Mouse (Mus musculus): ENCODE results near the gene Ccdc162. TPM values are rescaled to one million over a fixed set of nuclear protein-coding genes. Genes with fewer than 3 reads are reported as not detected.

Gene Ccdc162
- total RNA-seq, 2 experiments from 2014 or later = 0.38 to 0.88 TPM

GRCm38 (mm10) chr10:41582901-41583361 is 133.5 kb downstream of the Ccdc162 start:
- intact Hi-C loops (cut with DNase I) = no loop called here
- no peak for DNase-seq

DNA sequence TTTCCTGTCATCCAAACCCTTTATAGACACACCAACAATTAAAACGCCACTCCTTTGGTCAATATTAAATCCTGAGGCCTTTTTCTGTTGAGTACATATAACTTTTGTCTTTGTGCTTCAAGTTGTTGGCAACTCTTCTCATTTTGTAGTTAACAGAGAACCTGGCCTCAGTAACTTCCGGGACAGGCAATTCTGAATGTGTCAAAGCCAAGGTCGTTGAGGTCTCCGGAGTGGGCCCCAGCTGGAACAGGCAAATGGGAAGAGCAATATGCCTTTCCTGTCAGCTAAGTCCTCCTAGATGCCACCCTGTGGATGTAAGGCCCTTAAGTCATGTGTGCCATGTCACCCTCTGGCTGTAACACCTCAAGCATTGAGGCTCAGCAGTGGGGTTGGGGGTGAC is 136.0 kb downstream of the Ccdc162 start:
- no peak for DNase-seq
- intact Hi-C loops (cut with DNase I) = no loop called here

GRCm38 (mm10) chr10:41578541-41578940 is 137.9 kb downstream of the Ccdc162 start:
- DNase-seq = no peak
- intact Hi-C loops (cut with DNase I) = no loop called here

DNA sequence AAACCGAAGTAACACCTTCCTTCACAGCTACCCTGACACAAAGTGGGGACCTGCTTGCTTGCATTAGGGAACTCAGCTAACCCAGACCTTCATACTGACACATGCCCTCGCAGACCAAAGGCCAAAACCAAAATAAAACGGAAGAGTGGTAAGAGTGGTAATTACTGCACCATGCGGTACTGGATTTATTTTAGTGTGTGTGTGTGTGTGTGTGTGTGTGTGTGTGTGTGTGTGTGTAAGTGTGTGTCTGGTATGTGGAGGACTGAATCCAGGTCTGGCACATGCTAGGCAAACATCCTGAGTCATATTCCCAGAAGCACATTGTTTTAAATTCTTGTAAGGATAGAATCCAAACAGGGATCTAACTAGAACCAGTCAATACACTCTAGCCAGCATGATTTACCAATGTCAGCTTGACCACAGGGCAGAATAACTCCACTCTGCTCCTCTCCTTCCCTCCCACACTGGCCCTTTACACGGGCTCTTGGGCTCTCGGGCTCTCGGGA is 140.1 kb downstream of the Ccdc162 start:
- DNase-seq = no peak
- intact Hi-C loops (cut with DNase I) = no loop called here

- intact Hi-C loops (cut with DNase I) = no loop called here
- DNase-seq = no peak
Observed at GRCm38 (mm10) chr10:41575451-41576327, 140.7 kb downstream of the Ccdc162 start.

- peak; percentile 12 for DNase-seq
- intact Hi-C loops (cut with DNase I) = no loop called here
Observed at GRCm38 (mm10) chr10:41573190-41573589, 143.2 kb downstream of the Ccdc162 start.

GRCm38 (mm10) chr10:41572274-41572673 is 144.2 kb downstream of the Ccdc162 start:
- DNase-seq = no peak
- intact Hi-C loops (cut with DNase I) = no loop called here

- DNase-seq = no peak
- intact Hi-C loops (cut with DNase I) = no loop called here
Observed at GRCm38 (mm10) chr10:41571065-41571464, 145.4 kb downstream of the Ccdc162 start.

DNA sequence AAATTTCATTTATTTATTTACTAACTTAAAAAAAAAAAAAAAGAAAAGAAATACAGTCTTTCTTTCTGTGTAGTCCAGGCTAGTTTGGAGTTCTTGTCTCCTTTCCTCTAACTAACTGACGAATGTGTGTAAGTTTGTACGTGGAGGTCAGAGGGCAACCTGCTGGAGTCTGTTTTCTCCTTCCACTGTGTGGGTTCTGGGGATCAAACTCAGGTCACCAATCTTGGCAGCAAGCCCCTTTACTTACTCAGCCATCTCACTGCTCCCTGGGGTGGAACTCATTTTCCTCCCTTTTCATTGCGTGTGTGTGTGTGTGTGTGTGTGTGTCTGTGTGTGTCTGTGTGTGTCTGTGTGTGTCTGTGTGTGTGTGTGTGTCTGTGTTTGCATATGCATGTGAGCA is 148.1 kb downstream of the Ccdc162 start:
- no peak for DNase-seq
- intact Hi-C loops (cut with DNase I) = no loop called here

GRCm38 (mm10) chr10:41565141-41565540 is 151.3 kb downstream of the Ccdc162 start:
- DNase-seq = no peak
- intact Hi-C loops (cut with DNase I) = no loop called here

- DNase-seq = no peak
- intact Hi-C loops (cut with DNase I) = no loop called here
Observed at GRCm38 (mm10) chr10:41561701-41562395, 154.6 kb downstream of the Ccdc162 start.

- intact Hi-C loops (cut with DNase I) = no loop called here
- no peak for DNase-seq
Observed at GRCm38 (mm10) chr10:41558401-41558800, 158.0 kb downstream of the Ccdc162 start.

DNA sequence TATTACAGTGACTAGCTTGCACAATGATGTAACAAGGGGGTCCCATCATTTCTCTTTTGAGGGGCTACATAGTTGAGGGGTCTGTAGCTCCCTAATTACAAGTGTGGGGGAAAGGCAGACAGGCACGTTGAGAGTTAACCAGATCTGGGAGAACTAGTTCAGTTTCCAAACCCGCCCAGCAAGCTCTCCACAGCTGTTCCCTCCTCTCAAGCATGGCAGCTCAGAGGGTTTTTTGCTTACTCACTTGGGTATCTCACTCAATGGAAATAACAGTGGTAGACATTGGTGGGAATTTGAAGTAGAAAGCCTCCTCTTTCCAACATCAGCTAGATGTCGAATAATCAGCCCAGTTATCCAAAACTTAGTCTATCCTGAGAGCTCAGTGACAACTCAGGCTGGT is 161.4 kb downstream of the Ccdc162 start:
- DNase-seq = no peak
- intact Hi-C loops (cut with DNase I) = no loop called here

DNA sequence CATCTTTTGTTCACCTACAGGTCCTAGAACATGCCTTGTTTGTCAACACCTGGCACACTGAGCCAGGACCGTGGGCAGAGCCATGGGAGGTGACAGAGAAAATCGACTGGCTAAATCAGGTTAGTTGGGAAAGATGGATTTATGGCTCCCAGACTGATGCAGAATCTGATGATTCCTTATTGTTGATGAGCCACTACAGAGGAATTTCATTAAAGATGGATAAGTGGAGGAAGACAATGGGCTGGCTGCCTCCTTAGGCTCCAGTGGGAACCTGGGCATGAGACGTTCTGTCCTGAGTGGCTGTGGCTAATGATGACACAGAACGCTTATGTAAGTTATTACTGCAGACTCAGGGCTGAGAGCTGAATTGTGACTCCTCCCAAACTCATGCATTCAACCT is 162.7 kb downstream of the Ccdc162 start:
- no peak for DNase-seq

DNA sequence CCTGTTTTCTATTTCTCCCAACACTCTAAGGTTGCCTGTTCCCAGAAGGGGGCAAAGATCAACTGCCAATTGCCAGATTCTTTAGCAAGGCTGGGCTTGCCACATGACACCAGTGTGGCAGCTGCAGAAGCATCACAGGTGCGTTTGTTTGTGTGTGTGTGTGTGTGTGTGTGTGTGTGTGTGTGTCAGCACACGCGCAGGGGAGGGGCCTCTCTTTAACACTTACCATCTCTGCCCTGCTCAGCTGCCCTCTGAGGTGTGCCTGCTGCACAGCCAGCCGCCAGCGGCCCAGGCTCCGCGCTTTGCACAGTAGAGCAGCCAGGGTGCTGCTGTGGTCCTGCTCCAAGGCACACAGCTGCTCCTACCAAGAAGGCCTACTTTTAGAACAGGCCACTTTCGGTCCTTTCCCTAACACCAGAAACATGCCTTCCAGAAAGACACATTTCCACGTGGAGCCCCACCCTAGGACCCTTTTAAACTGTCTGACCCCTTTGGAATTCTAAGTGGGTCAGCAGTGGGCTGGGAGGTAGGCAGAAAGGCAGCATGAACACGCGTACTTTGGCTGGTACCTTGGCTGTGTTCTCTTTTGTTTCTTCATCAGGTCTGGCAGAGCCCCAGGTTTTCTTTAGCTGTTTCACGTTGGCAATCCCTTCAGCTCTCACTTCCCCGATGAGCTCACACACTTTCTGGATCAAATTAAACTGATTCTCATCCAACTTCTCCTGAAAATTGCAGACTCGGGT is 163.4 kb downstream of the Ccdc162 start:
- no peak for DNase-seq
- intact Hi-C loops (cut with DNase I) = no loop called here

More for the DNA sequence above, 162.7 kb downstream of the Ccdc162 start:
- intact Hi-C loops (cut with DNase I) = no loop called here

DNA sequence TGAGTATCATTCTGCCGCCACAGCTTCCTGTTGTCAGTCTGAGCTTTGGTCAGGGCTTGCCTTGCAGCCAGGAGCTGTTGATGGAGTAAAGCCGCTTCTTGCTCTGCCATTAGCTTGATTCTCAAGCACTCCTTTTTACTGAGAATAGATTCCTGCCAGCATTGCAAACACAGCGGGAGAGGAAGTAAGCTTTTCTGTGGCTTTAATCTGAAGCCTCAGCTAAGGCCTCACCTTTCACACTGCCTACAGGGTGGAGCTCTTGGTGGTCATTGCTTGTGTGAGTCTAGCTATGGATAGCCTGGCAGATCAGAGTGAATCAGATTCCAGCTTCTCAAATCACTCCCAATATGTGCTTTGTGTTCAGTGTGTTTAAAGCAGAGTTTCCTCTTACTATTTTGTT is 164.1 kb downstream of the Ccdc162 start:
- intact Hi-C loops (cut with DNase I) = no loop called here
- DNase-seq = no peak

- intact Hi-C loops (cut with DNase I) = no loop called here
- DNase-seq = no peak
Observed at GRCm38 (mm10) chr10:41550711-41551110, 165.7 kb downstream of the Ccdc162 start.

- intact Hi-C loops (cut with DNase I) = no loop called here
- DNase-seq = peak; percentile 56
Observed at GRCm38 (mm10) chr10:41546396-41547165, 169.9 kb downstream of the Ccdc162 start.

GRCm38 (mm10) chr10:41545224-41545755 is 171.1 kb downstream of the Ccdc162 start:
- intact Hi-C loops (cut with DNase I) = no loop called here
- DNase-seq = no peak

All from left cerebral cortex, postnatal 4 days (tissue).